Mouse (Mus musculus) heart, embryonic 10.5 days (tissue): Measurements from ENCODE around the gene Ube4a. TPM values are rescaled to one million over a fixed set of nuclear protein-coding genes. Genes with fewer than 3 reads are reported as not detected.

Source experiments
- DNase-seq: peaks from one replicate; pipeline ENCODE4 v3.0.0-alpha.2; 2017; ENCODE audit warnings: low spot score
- H3K27ac ChIP-seq: fragments of 300-500 bp; sonication (generic); 2 replicates; pipeline ENCODE4 v1.5.1; 2016; ENCODE audit warnings: mild to moderate bottlenecking
- H3K27me3 ChIP-seq: fragments of 300-500 bp; sonication (generic); 2 replicates; pipeline ENCODE4 v1.6.1; 2016; ENCODE audit warnings: mild to moderate bottlenecking; ENCODE audit not compliant: poor library complexity, insufficient read depth, severe bottlenecking
- H3K36me3 ChIP-seq: fragments of 300-500 bp; sonication (generic); 2 replicates; pipeline ENCODE4 v1.6.1; 2016; ENCODE audit warnings: mild to moderate bottlenecking, moderate library complexity
- H3K4me1 ChIP-seq: fragments of 300-500 bp; sonication (generic); 2 replicates; pipeline ENCODE4 v1.6.1; 2016; ENCODE audit warnings: mild to moderate bottlenecking
- H3K4me3 ChIP-seq: fragments of 300-500 bp; sonication (generic); 2 replicates; pipeline ENCODE4 v1.5.1; 2016; ENCODE audit warnings: mild to moderate bottlenecking, moderate library complexity
- H3K9me3 ChIP-seq: fragments of 300-500 bp; sonication (generic); 2 replicates; pipeline ENCODE4 v1.6.1; 2016; ENCODE audit warnings: mild to moderate bottlenecking, moderate library complexity
- WGBS: fragments of 180-500 bp; shearing (Covaris S2); methylation state at CpG from one replicate; pipeline ENCODE4 v1.1.7; 2016; 5-methylcytosine and 5-hydroxymethylcytosine counted together
- polyA plus RNA-seq: library from polyadenylated mRNA; unstranded; fragments of >200 nt; fragmentation: Nextera tagmentation; extraction: Ambion mirVana; gene quantifications from 2 replicates; pipeline ENCODE4 v1.2.1, GENCODE M21; 2016

Ube4a gene
- polyA plus RNA-seq = 17.8 and 20.9 TPM in 2 replicates

GRCm38 (mm10) chr9:44965126-44965832 is at the start of gene Ube4a:
TSS of gene Ube4a (minus strand) at chr9:44965600.
- peak within 1 kb of the TSS; percentile 87 for H3K27ac ChIP-seq
- H3K4me1 ChIP-seq = peaks cover 12% of the 10 kb centered on the region
- peak; percentile 99 for DNase-seq
- H3K36me3 ChIP-seq = peaks cover 21% of the 10 kb centered on the region
- H3K4me3 ChIP-seq = peak within 1 kb of the TSS; percentile 93
- H3K27me3 ChIP-seq = no peaks in the 10 kb centered on the region
- under 1% methylated on average over 39 of the region's 39 CpGs for whole genome bisulfite sequencing
- no peaks in the 10 kb centered on the region for H3K9me3 ChIP-seq

- H3K4me1 ChIP-seq = no peaks in the 10 kb centered on the region
- DNase-seq = no peak
- 32% methylated on average over 2 of the region's 2 CpGs for WGBS
- H3K9me3 ChIP-seq = no peaks in the 10 kb centered on the region
- no peak overlapping the region for H3K27ac ChIP-seq
- H3K4me3 ChIP-seq = no peak overlapping the region
- no peaks in the 10 kb centered on the region for H3K36me3 ChIP-seq
- peaks cover 13% of the 10 kb centered on the region; the same call in 1 of the 2 replicates for H3K27me3 ChIP-seq
These were observed 49.5 kb upstream of the Ube4a start for GRCm38 (mm10) chr9:45014879-45015278.

- Histone ChIP-seq H3K27me3 (peaks cover 13% of the 10 kb centered on the region; the same call in 1 of the 2 replicates), H3K4me1 (no peaks in the 10 kb centered on the region), H3K36me3 (no peaks in the 10 kb centered on the region), H3K4me3 (no peak overlapping the region), H3K27ac (no peak overlapping the region), H3K9me3 (no peaks in the 10 kb centered on the region)
- 43% methylated on average over 6 of the region's 6 CpGs for WGBS
- DNase-seq = no peak
These were observed 45.9 kb upstream of the Ube4a start for GRCm38 (mm10) chr9:45011291-45011690.

GRCm38 (mm10) chr9:45010461-45010860 is 45.1 kb upstream of the Ube4a start:
- 70% methylated on average over 4 of the region's 4 CpGs for WGBS
- H3K27me3 ChIP-seq = peaks cover 16% of the 10 kb centered on the region; the same call in 1 of the 2 replicates
- H3K9me3 ChIP-seq = no peaks in the 10 kb centered on the region
- no peak overlapping the region for H3K27ac ChIP-seq
- no peak overlapping the region for H3K4me3 ChIP-seq
- DNase-seq = no peak
- no peaks in the 10 kb centered on the region for H3K36me3 ChIP-seq
- no peaks in the 10 kb centered on the region for H3K4me1 ChIP-seq

GRCm38 (mm10) chr9:45009180-45010078 is 44.0 kb upstream of the Ube4a start, which contains the start of gene Cd3e:
TSS of gene Cd3e (minus strand) at chr9:45009627.
- Histone ChIP-seq H3K4me3 (no peak within 1 kb of the TSS), H3K4me1 (no peaks in the 10 kb centered on the region), H3K36me3 (no peaks in the 10 kb centered on the region), H3K9me3 (no peaks in the 10 kb centered on the region), H3K27me3 (peaks cover 16% of the 10 kb centered on the region; the same call in 1 of the 2 replicates), H3K27ac (no peak within 1 kb of the TSS)
- no peak for DNase-seq
- WGBS = 83% methylated on average over 19 of the region's 19 CpGs

GRCm38 (mm10) chr9:45008342-45008741 is 42.9 kb upstream of the Ube4a start:
- no peaks in the 10 kb centered on the region for H3K4me1 ChIP-seq
- H3K27ac ChIP-seq = no peak overlapping the region
- no peak for DNase-seq
- no peak overlapping the region for H3K4me3 ChIP-seq
- H3K9me3 ChIP-seq = no peaks in the 10 kb centered on the region
- H3K36me3 ChIP-seq = no peaks in the 10 kb centered on the region
- peaks cover 16% of the 10 kb centered on the region; the same call in 1 of the 2 replicates for H3K27me3 ChIP-seq
- 82% methylated on average over 4 of the region's 4 CpGs for WGBS

GRCm38 (mm10) chr9:45007404-45007803 is 42.0 kb upstream of the Ube4a start:
- H3K4me3 ChIP-seq = no peak overlapping the region
- 65% methylated on average over 12 of the region's 12 CpGs for WGBS
- no peak for DNase-seq
- no peak overlapping the region for H3K27ac ChIP-seq
- no peaks in the 10 kb centered on the region for H3K4me1 ChIP-seq
- H3K9me3 ChIP-seq = no peaks in the 10 kb centered on the region
- H3K36me3 ChIP-seq = no peaks in the 10 kb centered on the region
- H3K27me3 ChIP-seq = peaks cover 16% of the 10 kb centered on the region; the same call in 1 of the 2 replicates

GRCm38 (mm10) chr9:45000249-45000648 is 34.8 kb upstream of the Ube4a start:
- Histone ChIP-seq H3K9me3 (no peaks in the 10 kb centered on the region), H3K27ac (no peak overlapping the region), H3K4me1 (peaks cover 10% of the 10 kb centered on the region; the same call in 1 of the 2 replicates), H3K36me3 (no peaks in the 10 kb centered on the region), H3K4me3 (no peak overlapping the region), H3K27me3 (0 out of 2 replicates have a peak, but pooled peaks cover 4% of the 10 kb centered on the region)
- 44% methylated on average over 3 of the region's 3 CpGs for WGBS
- no peak for DNase-seq

- WGBS = 74% methylated on average over 5 of the region's 5 CpGs
- no peaks in the 10 kb centered on the region for H3K36me3 ChIP-seq
- no peak for DNase-seq
- H3K4me3 ChIP-seq = no peak overlapping the region
- no peak overlapping the region for H3K27ac ChIP-seq
- 0 out of 2 replicates have a peak, but pooled peaks cover 4% of the 10 kb centered on the region for H3K27me3 ChIP-seq
- H3K9me3 ChIP-seq = no peaks in the 10 kb centered on the region
- peaks cover 10% of the 10 kb centered on the region; the same call in 1 of the 2 replicates for H3K4me1 ChIP-seq
These were observed 34.4 kb upstream of the Ube4a start for GRCm38 (mm10) chr9:44999776-45000175.

GRCm38 (mm10) chr9:44999171-44999570 is 33.8 kb upstream of the Ube4a start:
- H3K36me3 ChIP-seq = no peaks in the 10 kb centered on the region
- H3K27ac ChIP-seq = no peak overlapping the region
- H3K4me1 ChIP-seq = peaks cover 10% of the 10 kb centered on the region; the same call in 1 of the 2 replicates
- DNase-seq = no peak
- no peak overlapping the region for H3K4me3 ChIP-seq
- 0 out of 2 replicates have a peak, but pooled peaks cover 4% of the 10 kb centered on the region for H3K27me3 ChIP-seq
- no peaks in the 10 kb centered on the region for H3K9me3 ChIP-seq
- 45% methylated on average over 6 of the region's 6 CpGs for WGBS

- no peak for DNase-seq
- Histone ChIP-seq H3K27me3 (0 out of 2 replicates have a peak, but pooled peaks cover 4% of the 10 kb centered on the region), H3K4me1 (peaks cover 10% of the 10 kb centered on the region; the same call in 1 of the 2 replicates), H3K36me3 (no peaks in the 10 kb centered on the region), H3K9me3 (no peaks in the 10 kb centered on the region), H3K4me3 (no peak overlapping the region), H3K27ac (no peak overlapping the region)
- WGBS = 69% methylated on average over 11 of the region's 11 CpGs
These were observed 32.7 kb upstream of the Ube4a start for GRCm38 (mm10) chr9:44998138-44998537.

GRCm38 (mm10) chr9:44996590-44996989 is 31.2 kb upstream of the Ube4a start:
- H3K27ac ChIP-seq = no peak overlapping the region
- 0 out of 2 replicates have a peak, but pooled peaks cover 4% of the 10 kb centered on the region for H3K27me3 ChIP-seq
- 93% methylated on average over 7 of the region's 7 CpGs for WGBS
- H3K4me3 ChIP-seq = no peak overlapping the region
- H3K9me3 ChIP-seq = no peaks in the 10 kb centered on the region
- DNase-seq = peak; percentile 55
- H3K36me3 ChIP-seq = no peaks in the 10 kb centered on the region
- peaks cover 10% of the 10 kb centered on the region; the same call in 1 of the 2 replicates for H3K4me1 ChIP-seq
